Mouse (Mus musculus) urinary bladder, postnatal 14 days (tissue): ENCODE measurements around the gene Hes7.
A peak's percentile ranks its signal among the peaks of the same experiment; 100 is the strongest.

Source experiments
- DNase-seq: peaks from one replicate; pipeline ENCODE4 v3.0.0; 2021; ENCODE audit warnings: low spot score

Hes7 gene

GRCm38 (mm10) chr11:69101604-69102402, 18.4 kb upstream of the Hes7 start:
- DNase-seq: no peak

GRCm38 (mm10) chr11:69102403-69102725, 17.8 kb upstream of the Hes7 start:
- no peak for DNase-seq

GRCm38 (mm10) chr11:69103121-69103520, 17.1 kb upstream of the Hes7 start:
- DNase-seq: no peak

- no peak for DNase-seq
Observed at GRCm38 (mm10) chr11:69103531-69104435, 16.4 kb upstream of the Hes7 start.

DNA sequence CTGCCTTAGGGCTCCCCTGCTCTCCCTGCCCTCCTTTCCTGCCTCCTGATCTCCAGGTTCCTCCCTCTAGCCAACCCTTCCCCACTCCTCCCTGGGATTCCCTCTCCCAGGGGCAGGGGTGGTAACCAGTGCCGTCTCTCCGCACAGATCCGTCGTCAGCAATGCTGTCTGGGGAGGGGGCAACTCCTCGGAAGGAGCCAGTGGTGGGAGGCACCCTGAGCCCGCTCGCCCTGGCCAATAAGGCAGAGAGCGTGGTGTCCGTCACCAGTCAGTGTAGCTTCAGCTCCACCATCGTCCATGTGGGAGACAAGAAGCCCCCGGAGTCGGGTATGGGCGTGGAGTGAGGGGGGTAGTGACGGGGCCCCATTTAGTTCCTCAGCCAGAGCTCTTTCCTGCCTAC, 15.7 kb upstream of the Hes7 start:
- no peak for DNase-seq

GRCm38 (mm10) chr11:69105227-69105626, 15.0 kb upstream of the Hes7 start:
- DNase-seq: no peak

GRCm38 (mm10) chr11:69105796-69106195, 14.4 kb upstream of the Hes7 start:
- DNase-seq: no peak

DNA sequence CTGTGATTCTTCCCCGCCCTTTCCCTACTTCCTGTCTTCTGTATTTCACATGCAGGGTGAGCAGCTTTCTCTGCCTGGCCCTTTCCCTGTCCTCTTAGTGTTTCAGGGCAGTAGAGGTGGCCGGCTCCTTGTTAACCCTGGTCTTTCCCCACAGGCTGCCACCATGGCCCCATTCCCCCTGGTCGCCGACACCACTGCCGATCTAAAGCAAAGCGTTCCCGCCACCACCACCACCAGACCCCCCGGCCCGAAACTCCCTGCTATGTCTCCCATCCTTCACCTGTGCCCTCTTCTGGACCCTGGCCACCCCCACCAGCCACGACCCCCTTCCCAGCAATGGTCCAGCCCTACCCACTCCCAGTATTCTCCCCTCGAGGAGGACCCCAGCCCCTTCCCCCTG, 13.9 kb upstream of the Hes7 start:
- no peak for DNase-seq

GRCm38 (mm10) chr11:69106842-69107241, 13.4 kb upstream of the Hes7 start:
- no peak for DNase-seq

DNA sequence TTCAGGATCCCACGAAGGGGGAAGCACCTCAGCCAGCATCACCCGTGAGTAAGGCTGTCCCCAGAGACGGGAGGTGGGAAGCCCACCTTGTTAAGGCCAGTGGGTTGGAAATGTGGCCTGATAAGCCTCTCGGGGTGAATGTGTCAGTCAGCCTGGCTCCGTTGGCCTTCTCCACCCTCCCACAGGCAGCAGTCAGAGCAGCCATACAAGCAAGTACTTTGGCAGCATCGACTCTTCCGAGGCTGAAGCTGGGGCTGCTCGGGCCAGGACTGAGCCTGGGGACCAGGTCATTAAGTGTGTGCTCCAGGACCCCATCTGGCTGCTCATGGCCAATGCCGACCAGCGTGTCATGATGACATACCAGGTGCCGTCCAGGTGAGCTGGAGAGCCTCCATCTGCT, 12.5 kb upstream of the Hes7 start:
- DNase-seq: no peak

DNA sequence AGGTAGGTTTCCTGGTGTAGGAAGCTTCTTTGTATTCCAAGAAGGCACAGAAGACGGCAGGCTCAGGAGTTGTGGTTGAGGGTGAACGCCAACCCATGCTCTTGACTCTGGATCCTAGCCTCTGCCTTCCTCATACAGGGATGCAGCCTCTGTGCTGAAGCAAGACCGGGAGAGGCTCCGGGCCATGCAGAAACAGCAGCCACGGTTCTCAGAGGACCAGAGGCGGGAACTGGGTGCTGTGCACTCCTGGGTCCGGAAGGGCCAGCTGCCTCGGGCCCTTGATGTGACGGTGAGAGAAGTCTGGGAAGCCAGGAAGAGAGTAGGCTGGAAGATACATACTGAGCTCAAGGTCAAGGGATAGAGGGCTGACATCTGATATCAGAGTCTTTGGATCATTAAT, 12.0 kb upstream of the Hes7 start:
- no peak for DNase-seq

DNA sequence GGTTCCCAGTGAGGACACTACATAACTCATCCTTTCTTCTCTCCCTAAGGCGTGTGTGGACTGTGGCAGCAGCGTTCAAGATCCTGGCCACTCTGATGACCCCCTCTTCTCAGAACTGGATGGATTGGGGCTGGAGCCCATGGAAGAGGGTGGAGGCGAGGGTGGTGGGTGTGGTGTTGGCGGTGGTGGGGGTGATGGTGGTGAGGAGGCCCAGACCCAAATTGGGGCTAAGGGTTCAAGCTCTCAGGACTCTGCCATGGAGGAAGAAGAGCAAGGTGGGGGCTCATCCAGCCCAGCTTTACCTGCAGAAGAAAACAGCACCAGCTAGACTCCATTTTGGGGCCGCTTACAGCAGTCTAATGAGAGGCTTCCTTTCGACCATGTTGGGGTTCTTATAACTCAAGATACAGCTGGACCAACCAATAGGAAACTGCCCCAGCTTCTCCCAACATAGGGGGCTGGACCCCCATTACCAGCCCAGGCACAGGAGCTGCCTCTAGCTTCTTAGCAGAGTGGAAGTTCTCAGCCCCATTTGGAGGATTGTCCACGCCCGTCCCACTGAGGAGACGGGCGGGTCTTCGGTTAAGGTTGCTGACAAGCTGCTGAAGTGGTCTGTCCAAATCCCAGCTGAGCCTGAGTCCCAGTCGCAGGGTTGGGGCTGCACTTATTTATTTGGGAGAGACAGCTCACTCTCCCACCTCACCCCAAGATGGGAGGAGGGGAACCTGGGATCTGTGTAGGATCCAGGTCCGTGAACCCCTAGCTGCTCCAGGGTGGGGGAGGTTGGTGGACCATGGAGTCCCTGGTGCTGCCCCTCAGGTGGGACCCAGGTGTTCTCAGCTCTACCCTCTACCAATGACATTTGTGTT, 10.9 kb upstream of the Hes7 start:
- no peak for DNase-seq

DNA sequence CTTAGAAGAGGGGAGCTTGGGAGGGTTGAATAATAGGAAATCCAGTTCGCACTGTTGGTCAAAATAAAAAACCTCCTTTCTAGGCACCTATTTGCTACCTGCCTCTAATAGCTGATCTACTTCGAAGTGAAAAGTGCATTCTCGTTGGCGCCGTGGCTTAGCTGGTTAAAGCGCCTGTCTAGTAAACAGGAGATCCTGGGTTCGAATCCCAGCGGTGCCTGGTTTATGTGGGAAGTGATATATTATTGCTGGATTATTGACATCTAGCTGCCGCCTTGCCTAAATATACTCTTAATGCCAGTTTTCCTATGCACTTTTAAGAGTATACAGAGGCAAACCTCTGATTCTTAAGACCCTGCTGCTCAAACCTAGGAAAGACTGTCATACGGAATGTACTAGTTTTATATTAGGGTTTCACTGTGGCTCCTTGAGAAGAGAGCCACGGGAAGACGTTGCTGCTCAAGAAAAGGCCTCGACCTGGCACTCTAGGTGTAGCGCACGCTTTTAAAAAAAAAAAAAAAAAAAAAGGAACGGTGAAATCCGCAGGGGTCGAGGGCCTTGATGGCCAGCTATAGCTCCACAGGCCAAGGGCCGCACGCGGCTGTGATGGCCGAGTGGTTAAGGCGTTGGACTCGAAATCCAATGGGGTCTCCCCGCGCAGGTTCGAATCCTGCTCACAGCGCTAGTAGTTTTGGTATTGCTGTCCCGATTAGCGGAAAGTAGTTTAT, 9.7 kb upstream of the Hes7 start:
- peak; percentile 94 for DNase-seq

- no peak for DNase-seq
Observed at GRCm38 (mm10) chr11:69111051-69111810, 9.0 kb upstream of the Hes7 start.

GRCm38 (mm10) chr11:69111865-69112264, 8.3 kb upstream of the Hes7 start:
- no peak for DNase-seq

DNA sequence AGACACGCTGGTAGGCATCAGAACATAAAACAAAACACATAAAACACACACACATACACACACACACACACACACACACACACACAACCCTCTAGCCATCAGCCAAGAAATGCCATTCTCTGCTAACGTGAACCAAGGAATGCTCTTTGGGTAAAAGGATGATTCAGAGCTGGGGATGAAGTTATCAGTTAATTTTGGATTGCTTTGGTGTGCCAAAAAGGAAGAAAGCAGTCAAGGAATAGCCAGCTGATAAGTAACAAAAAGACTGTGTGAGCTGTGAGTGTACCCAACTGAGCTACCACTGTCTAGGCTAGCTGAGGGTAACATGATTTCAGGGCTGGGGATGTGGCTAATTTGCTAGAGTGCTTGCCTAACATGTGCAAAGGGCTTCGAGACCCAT, 6.2 kb upstream of the Hes7 start:
- no peak for DNase-seq

- DNase-seq: no peak
Observed at GRCm38 (mm10) chr11:69114621-69115020, 5.6 kb upstream of the Hes7 start.

GRCm38 (mm10) chr11:69116843-69117242, 3.4 kb upstream of the Hes7 start:
- DNase-seq: no peak

GRCm38 (mm10) chr11:69117737-69118695, 2.2 kb upstream of the Hes7 start:
- peak; percentile 70 for DNase-seq

GRCm38 (mm10) chr11:69118765-69119164, 1.4 kb upstream of the Hes7 start:
- DNase-seq: peak; percentile 86
